ENCODE assay signal across 9 mouse cellular contexts in the genomic region with DNA sequence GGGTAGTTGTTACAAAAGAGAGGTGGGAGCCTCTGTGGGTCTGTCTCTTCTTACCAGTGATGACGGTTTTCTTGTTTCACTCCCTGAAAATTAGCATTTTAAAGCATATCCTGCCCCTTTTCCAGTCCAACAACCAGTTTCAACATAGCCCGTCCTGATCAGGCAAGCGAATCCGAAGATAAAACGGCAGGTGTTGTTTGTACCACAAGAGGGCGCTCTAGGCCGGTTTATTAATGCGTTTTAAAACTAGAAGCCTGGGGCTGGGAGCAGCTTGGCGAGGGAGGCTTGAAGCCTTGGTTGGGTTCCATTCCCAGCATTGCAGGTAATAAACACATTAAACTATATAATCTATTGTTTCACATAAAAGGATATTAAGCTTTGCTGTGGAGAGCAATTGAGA. TPM values are rescaled to one million over a fixed set of nuclear protein-coding genes. Genes with fewer than 3 reads are reported as not detected.
DNase-seq lines count a peak whose midpoint lies in the region; ATAC-seq and TF ChIP-seq lines count a peak whose summit lies in the region.
"Had no signal": no experiment of that assay in that cellular context is flagged by ENCODE, and none has a peak within 500 bp of the region (broad histone marks: within the 10 kb centered on the region; RNA-seq: fewer than 3 reads in every experiment).

No protein-coding gene starts in this region.

- no peak for ATAC-seq in cerebellum, adult (ENCODE audit: insufficient number of reproducible peaks, low FRiP score, low TSS enrichment)
- peak; percentile 52; the same call in 1 of the 2 replicates for ATAC-seq in frontal cortex, adult (ENCODE audit: low TSS enrichment)

- TF ChIP-seq POLR2A in lung, adult 2 months (IDR thresholded peaks at IDR 0.05; ENCODE audit: borderline replicate concordance, extremely low read depth, low read depth, low read length), result no peak

- no peaks in the 10 kb centered on the region for H3K4me1 ChIP-seq in lung, adult 2 months (ENCODE audit: control insufficient read depth, insufficient read depth, low read length)

- TF ChIP-seq CTCF in lung, adult 2 months (IDR thresholded peaks at IDR 0.05; ENCODE audit: insufficient read depth, low read length), result peak; percentile 52

- DNase-seq in cerebellum, adult 11 months, result peak; percentile 43
- DNase-seq in ES-CJ7 (ENCODE audit: low read depth, low spot score), result peak; percentile 81
- DNase-seq in c-Kit-positive CD71-negative TER-119-negative erythroid progenitor cells, embryonic 14.5 days (ENCODE audit: low read depth), result peak; percentile 90
- peak; percentile 79 to 88 for DNase-seq in kidney, postnatal 36 days
- DNase-seq in lung, adult 2 months, result peak; percentile 53
- DNase-seq in right cerebral cortex, postnatal 4 days, result peak; percentile 79

- H3K4me3 ChIP-seq in lung, adult 2 months (replicated peaks; ENCODE audit: extremely low read depth, low read depth, low read length), result no peak overlapping the region

- WGBS in lung, adult 2 months, result 1% methylated on average over 9 of the region's 9 CpGs

RNA-seq across cellular contexts. Expression of a gene that starts 14.6 kb away (rescaled TPM):
- 14.1 and 19.8 TPM in 2 replicates for polyA plus RNA-seq in lung, adult 2 months (2012; rRNA removed)
- polyA plus RNA-seq: C2C12 had no signal

RNA-seq across cellular contexts. Expression of a gene that starts 38.3 kb away (rescaled TPM):
- polyA plus RNA-seq in lung, adult 2 months (2012; rRNA removed), result 1.0 and 1.3 TPM in 2 replicates

RNA-seq across cellular contexts. Expression of a gene that starts 41.8 kb away (rescaled TPM):
- 109 and 118 TPM in 2 replicates for polyA plus RNA-seq in lung, adult 2 months (2012; rRNA removed)

RNA-seq across cellular contexts. Expression of a gene that starts 44.9 kb away (rescaled TPM):
- 101 and 140 TPM in 2 replicates for polyA plus RNA-seq in lung, adult 2 months (2012; rRNA removed)

RNA-seq across cellular contexts. Expression of a gene that starts 45.9 kb away (rescaled TPM):
- 63.2 and 79.8 TPM in 2 replicates for polyA plus RNA-seq in lung, adult 2 months (2012; rRNA removed)
